Mouse (Mus musculus) cerebellum, postnatal 25 days (tissue): Measurements from ENCODE around the gene Fam227b.

Experiments used
- DNase-seq, 2 experiments: peaks; one replicate each; pipeline ENCODE4 v3.0.0; 2021; ENCODE audit warnings: mixed read lengths in 2 of 2

Gene Fam227b

GRCm38 (mm10) chr2:126061037-126061773 lies 90.6 kb downstream of the Fam227b start:
- no peak for DNase-seq

GRCm38 (mm10) chr2:126060595-126060994 lies 91.2 kb downstream of the Fam227b start:
- DNase-seq = no peak

- no peak for DNase-seq
These were observed 98.1 kb downstream of the Fam227b start for GRCm38 (mm10) chr2:126053657-126054056.

DNA sequence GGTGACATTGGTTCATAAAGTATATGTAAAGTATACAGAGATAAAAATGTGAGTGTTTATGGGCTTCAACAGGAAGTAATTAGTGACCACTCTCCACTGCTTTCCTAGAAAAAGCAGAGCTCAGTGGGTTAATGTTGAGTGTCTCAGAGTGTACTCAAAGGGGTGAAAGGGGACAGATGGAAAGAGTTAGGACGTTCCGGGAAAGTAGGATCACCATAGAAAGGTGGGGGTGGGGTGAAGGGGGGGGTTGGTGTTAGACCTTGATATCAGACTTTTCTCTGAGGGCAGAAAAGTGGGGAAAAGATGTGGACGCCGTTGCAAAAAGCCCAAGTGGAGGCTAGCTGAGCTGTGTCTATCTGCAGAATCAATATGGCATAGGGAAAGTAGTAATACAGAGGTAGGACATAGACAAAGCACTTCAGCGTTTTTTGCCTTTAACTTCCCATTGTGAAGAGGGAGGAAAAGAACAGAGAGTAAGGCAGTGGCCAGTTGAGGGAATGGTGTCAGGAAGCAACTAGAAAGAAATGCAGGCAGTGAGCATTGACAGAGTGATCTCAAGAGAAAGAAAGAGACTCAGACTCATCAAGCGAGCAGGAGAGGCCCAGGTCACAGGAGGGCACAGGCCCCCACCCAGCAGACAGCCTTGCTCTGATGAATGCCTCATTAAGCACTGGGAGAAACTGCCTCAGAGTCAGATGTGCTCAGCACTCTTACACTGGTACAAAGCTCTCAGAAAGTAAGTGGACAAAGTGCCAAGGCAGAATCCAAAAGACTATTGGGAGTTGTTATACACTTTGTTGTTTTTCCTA lies 98.9 kb downstream of the Fam227b start:
- DNase-seq = no peak

DNA sequence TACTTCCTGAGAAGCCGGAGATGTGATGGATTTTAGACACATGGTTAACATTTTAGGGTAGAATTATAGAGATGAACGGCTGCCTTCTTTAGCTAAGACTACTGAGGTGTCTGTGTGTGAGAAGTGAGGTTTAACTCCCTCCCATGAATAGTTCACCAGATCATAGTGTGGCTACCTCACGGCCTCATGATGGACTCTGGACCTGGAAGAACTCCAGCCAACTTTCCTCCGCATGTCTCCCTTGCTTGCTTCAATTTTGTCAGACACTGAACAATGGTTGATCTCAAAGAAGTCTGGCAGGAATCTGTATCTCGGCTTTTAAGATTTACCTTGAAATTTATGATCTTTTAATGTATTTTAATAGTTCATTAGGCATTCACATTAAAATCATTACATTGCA lies 106.2 kb downstream of the Fam227b start:
- no peak for DNase-seq

DNA sequence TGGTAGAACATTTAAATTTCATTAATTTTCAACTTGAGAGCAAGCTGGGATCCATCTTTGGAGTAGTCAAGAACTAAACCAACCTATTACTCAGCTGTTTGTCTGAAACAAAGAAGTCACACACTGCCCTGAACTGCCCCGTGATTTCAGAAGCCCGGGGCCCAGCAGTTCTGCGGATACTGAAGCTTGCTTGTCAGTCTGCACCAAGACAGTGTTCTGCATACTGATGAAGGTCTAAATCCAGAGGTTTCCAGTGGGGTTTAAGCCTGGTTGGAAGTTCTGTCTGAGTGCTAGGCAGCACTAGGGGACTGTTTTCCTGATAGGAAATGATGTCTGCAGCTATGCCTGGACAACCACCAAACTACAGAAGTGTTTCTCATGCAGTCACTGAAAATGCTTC lies 109.1 kb downstream of the Fam227b start:
- no peak for DNase-seq

DNA sequence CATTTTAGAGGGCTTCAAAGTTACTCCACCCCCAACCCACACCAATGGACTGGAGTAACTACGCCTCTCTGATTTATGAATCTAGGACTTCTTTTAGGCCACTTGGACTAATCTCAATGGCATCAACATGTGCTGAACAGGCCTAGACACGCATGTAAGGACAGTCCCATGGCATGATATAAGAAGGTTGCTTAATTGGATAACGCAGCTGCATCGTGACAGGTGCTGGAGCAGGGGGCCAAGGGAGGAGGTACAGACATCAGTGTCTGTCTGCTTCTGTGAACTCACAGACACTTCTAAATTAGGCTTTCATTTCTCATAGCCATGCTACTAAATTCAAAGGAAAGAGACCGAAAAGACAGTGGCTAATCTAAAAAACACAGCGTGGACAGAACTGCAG lies 110.6 kb downstream of the Fam227b start:
- DNase-seq = no peak

GRCm38 (mm10) chr2:126040651-126041050 lies 111.2 kb downstream of the Fam227b start:
- DNase-seq = no peak

DNA sequence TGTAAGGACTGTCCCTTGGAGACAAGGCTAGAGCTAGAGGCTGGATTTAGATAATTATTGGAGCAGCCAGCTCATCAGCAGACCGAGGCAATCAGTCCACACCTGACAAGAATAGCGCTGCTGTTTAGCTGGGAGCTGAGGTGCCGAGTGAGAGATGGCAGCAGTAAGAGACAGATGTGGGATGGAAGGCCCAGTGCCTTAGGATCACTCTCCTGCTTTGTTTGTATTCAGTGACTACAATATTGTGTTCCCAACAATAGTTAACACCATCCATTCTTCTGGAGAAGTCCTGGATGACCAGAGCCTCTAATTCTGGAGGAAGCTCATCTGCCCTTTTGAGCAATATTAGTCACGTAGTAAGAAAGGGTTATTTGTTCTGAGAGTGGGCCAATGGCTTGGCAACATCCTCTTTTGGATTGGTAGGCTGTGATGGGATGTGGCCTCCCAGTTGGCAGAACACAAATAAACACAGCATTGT lies 112.4 kb downstream of the Fam227b start:
- DNase-seq = no peak

DNA sequence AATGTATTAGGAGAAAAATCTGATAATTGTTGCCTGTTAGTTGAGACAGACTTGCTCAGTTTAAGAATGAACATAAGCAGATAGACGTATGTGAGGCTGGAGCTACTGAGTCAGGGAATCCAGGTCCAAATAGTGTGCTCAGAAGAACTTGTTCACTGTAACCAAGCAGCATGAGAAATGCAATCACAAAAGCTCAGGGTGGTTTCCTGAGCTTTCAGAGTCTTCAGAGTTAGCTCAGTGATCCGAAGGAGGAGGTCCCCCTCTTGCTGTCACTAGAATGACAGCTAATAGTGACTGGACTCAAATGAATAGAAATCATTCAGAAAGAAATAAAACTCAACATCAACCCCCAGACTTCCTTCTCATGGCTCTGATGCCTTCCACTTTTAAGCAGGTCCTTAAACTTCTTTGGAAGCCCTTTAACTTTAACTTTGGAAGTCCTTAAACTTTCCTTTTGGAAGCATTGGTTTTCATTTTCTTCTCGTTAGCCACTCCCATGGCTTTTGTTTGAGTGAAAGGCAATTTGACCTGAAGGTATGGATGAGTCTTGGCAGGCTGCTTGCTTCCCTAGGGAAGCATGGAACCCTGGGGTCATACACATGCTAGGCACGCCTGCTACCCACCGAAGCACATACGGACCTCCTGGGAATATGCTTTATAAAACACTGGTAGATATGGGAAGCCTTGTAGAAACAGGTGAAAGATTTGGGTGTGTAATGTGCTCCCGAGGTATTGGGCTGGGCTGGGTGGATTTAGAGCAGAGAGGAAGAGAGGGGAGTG lies 113.4 kb downstream of the Fam227b start:
- DNase-seq = no peak

DNA sequence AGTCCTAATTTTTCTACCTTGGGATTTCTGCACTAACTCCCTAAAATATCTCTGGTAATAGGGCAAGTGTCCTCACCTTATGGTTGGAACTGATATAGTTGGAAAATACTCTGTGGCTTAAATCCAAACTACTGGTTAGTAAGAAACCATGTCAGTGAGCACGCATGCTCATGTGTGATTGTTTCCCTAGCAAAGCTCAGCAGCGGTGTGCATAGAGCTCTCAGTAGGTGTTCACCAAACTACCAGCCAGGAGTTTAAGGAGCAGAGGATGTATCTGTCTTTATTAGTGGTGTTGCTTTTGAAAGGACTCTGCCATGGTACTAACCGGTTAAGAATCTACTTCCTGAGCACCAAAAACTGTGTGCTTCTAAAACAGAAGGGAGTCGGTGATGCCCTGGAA lies 115.7 kb downstream of the Fam227b start:
- DNase-seq = no peak

DNA sequence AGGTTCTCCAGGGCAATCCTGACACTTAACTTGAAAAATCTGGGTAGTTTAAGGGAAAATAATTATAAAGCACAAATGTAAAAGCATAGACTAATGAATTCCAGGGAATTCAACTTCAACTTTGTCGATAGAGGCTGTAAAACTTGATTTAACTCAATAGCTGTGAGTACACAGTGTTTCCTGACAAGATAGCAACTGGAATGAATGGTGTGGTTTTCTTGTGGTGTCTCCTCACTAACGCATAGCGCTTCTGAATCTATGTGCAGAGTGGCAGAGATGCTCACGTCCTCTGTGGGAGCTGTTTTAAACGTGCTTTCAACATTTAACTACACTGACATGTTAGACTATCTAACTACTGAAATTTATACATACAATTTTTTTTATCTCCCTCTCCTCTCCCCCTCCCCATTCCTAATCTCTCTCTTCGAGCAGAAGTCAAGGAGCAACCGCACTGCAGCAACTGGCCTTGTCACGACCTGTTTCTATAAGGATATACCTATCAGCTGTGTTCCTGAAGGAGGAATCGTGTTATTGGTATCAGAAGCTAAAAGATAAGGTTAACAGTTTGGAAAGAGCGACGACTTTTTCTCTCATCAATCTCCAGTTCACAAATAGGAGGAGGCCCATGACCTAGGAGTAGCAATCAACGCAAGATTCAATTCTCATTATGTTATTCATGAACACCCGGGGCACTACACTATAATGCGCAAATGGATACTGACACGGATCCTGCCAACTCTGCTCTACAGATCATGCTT lies 116.6 kb downstream of the Fam227b start:
- DNase-seq = no peak

- no peak for DNase-seq
These were observed 117.3 kb downstream of the Fam227b start, which contains the start of gene Fgf7 for GRCm38 (mm10) chr2:126034379-126035005. Fgf7 (plus strand) TSS chr2:126034658.

DNA sequence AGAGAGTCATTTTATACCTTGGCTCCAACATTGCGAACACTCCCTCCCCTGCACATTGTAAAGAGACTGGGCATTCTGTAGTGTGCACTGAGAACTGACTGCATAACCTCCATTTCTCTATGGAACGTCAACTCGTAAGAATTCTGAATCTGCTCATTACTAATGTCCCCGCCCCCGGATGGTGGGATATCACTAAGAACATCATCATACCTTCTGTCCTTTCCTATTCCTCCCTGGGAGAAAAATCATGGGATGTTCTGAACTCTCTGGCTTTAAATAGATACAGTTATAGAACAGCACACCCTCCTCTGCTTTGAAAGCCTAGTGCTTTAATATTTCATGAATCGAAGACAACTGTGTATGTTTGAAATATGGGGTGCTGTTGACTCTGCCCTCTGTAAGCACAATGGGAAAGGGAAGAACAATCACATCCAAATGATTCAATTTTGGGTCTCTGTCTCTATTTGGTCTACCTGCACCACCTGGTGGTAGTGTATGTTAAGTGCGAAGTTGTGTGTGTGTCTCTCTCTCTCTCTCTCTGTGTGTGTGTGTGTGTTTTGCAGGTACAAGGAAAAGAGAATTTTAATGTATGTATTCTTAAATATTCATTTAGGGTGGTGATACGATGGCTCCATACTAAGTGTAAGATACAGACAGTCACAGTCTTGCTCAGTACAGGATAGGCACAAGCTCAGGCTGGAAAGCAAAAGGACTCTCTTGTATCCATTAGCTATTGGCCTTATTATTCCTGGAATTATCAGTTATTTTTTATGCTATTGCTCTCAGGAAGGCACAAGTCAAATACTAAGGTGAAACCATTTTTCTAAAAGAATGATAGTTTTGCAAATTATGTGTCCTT lies 118.5 kb downstream of the Fam227b start:
- peak in 1 of 2 experiments; percentile 16 for DNase-seq

GRCm38 (mm10) chr2:126031186-126031900 lies 120.5 kb downstream of the Fam227b start:
- DNase-seq = no peak

DNA sequence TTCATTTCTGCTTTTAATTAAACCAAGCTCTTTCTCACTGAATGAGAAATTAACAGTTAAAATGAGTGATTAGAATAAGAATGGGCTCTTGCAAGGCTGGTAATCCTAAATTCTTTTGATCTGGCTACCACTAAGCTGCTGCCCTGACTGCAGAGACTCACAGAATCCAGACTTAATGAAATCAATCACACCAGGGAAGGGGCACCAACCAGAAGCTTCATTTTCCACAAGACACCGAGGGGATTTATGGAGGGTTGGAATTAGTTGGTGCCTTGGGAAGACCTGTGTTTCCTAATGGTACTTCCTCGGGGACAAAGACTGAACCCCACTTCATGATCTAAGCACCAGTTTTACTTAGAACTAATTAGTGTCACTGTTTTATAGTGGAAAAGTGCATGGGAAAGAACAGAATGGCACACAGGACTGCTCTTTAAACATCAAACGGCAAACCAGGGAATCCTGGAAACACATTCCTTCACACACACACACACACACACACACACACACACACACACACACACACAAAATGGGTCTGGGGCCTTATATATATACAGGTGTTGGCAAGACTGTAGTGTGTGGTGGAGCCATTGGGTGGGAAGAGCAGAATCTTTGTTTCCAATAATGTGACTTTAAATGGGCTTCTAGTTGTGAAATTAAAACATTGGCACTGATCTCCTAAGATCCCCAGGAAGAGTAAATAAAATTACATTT lies 135.9 kb downstream of the Fam227b start:
- no peak for DNase-seq

DNA sequence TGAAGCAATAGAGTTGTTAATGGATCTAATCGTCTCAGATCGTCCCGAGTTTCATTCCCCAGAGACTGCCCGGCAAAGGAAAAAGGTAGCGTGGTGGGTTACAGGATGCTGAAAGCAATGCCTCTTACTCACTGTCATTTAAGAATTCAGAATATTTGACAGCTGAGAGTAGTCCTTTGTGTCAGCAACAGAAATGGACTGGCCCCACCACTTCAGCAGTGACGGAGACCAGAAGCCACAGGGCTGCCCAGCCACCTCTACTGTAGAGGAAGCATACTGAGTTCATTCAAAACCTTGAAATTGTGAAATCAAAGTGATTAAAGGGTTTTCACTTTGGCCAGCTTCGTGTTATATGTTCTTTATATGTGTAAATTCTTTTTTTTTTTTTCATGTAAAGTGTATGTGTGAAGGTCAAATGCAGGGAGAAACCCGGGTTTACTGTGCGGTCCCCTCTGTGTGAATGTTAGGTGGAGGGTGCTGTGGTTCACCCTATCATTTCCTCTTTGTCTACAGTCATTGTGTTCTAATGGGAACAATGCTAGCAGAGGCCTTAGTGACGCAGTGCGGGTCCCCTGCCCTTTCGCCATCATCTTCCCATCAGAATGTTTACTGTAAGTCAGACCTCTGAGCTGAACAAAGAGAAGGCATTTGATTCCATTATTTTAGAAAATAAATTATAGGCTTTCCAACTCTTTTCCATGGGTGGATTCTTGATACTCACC lies 136.7 kb downstream of the Fam227b start:
- no peak for DNase-seq

DNA sequence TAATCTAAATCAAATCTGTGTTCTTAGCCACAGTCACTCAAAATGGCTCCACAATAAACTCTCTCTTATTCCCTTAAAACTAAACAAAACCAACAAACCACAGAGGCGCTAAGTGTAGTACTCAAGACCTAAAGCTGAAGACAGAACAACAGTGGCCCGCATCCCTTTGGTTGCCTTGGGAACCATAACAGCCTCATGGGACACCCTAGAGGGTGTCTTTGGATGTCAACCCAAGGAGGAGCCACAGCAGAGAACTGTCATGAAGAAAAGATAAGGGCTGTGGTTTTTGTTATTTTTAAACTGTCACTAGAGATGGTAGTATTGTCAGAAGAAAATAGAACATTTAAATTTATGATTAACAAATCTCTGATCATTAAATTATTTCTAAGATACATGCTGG lies 145.1 kb downstream of the Fam227b start:
- DNase-seq = no peak

DNA sequence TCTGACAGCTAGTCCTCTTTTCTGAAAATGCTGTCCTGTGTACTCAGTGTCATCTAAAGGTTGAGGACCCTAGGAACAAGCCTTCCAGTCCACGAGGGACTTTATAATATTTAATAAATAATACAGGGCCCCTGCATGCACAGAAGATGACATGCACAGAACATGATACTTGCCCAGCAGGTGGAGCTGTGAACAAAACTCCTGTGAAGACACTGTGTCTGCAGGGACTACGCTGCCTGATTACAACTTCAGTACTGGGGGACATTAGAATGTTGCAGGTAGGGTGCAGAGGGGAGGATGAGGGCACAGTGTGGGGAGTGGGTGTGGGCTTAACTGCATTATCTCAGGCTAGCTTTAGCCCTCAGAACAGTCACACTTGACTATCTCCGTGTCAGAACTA lies 145.7 kb downstream of the Fam227b start:
- DNase-seq = peak; percentile 34 to 69
